ENCODE assay signal across 10 mouse cellular contexts in the genomic region with DNA sequence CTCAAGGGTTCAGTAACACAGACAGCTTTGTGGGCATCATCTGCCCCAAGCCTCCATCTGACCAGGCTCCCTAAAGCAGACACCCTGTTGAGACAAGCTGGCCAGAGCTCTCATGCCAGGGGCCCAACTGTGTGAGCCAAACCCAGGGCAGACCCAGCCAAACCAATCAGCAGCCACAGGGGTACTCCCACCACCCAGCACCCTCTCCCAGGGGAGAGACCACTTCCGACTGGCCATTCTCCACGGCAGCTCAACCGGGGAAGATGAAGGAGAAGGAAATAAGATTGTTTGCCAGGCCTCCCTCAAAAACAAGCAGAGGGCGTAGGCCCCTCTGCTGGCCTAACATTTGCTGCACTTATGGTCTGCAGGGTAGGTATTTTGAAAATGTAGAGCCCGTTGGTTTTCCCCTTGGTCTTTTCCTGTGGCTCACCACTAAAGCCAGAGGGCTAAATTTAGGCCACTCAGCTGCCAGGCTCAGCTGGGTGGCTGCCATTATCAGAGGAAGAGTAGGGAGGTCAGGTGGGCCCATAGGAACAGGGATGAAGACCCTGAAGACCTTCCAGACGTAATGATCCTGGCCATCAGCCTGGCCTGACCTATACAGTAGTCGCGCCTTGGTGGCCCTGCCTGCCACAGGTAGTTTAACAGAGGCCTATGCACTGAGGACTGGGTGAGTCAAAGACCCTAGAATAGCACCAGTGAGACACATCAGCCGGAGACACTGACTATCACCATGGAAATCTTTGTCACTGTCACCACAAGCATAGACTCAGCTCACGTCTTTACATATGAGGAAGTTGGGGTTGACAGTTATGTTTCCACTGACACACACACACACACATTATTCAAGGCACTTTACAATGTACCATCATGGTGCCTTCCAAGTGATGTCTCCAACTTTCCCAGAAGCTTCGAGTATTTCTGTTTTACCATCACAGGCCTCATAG.
DNase-seq lines count a peak whose midpoint lies in the region; ATAC-seq lines count a peak whose summit lies in the region.
"Had no signal": no experiment of that assay in that cellular context is flagged by ENCODE, and none has a peak within 500 bp of the region (broad histone marks: within the 10 kb centered on the region; RNA-seq: fewer than 3 reads in every experiment).

No protein-coding gene starts in this region.

- H3K4me3 ChIP-seq in embryonic facial prominence, embryonic 14.5 days (ENCODE audit: low read depth, low read length), result no peak overlapping the region
- H3K4me3 ChIP-seq in embryonic facial prominence, embryonic 10.5 days, result no peak overlapping the region
- no peak overlapping the region for H3K4me3 ChIP-seq in neural tube, embryonic 13.5 days

- H3K4me2 ChIP-seq in embryonic facial prominence, embryonic 14.5 days (ENCODE audit: low read depth, low read length), result no peak overlapping the region
- no peak overlapping the region for H3K4me2 ChIP-seq in neural tube, embryonic 13.5 days

- no peaks in the 10 kb centered on the region for H3K9me3 ChIP-seq in embryonic facial prominence, embryonic 14.5 days (ENCODE audit: control insufficient read depth, low read length)
- H3K9me3 ChIP-seq in embryonic facial prominence, embryonic 10.5 days, result no peaks in the 10 kb centered on the region
- H3K9me3 ChIP-seq in neural tube, embryonic 13.5 days, result no peaks in the 10 kb centered on the region

- intact Hi-C loops in left cerebral cortex, postnatal 25 days (cut with DNase I), result no loop called here

- no peaks in the 10 kb centered on the region for H3K36me3 ChIP-seq in embryonic facial prominence, embryonic 14.5 days (ENCODE audit: control insufficient read depth, insufficient read depth, low read length)
- H3K36me3 ChIP-seq in embryonic facial prominence, embryonic 10.5 days (replicated peaks), result no peaks in the 10 kb centered on the region
- no peaks in the 10 kb centered on the region for H3K36me3 ChIP-seq in neural tube, embryonic 13.5 days

- DNase-seq in embryonic facial prominence, embryonic 14.5 days (ENCODE audit: low spot score), result peak; percentile 45
- DNase-seq in embryonic facial prominence, embryonic 10.5 days (ENCODE audit: low spot score), result no peak
- no peak for DNase-seq in neural tube, embryonic 10.5 days (ENCODE audit: extremely low spot score, low spot score)
- DNase-seq in cerebellum, postnatal 14 days, result peak; percentile 49 to 72
- peak; percentile 76 to 85 for DNase-seq in natural killer cell, adult 2 months (ENCODE audit: low spot score in 2 of 2)
- no peak for DNase-seq in left cerebral cortex, postnatal 25 days (ENCODE audit: low spot score in 2 of 2)
- no peak for DNase-seq in left cerebral cortex, adult 9 months (ENCODE audit: low spot score in 2 of 2)
- DNase-seq: adrenal gland, postnatal 14 days had no signal

- ATAC-seq in embryonic facial prominence, embryonic 14.5 days (ENCODE audit: low read depth), result no peak
- no peak for ATAC-seq in neural tube, embryonic 13.5 days (ENCODE audit: low read depth)
- ATAC-seq: intestine, embryonic 16.5 days had no signal

- 77% methylated on average over 11 of the region's 11 CpGs for WGBS in embryonic facial prominence, embryonic 14.5 days
- 88% methylated on average over 11 of the region's 11 CpGs for WGBS in embryonic facial prominence, embryonic 10.5 days
- WGBS in neural tube, embryonic 13.5 days, result 78% methylated on average over 11 of the region's 11 CpGs

- no peak overlapping the region for H3K27ac ChIP-seq in embryonic facial prominence, embryonic 14.5 days (replicated peaks; ENCODE audit: low read depth, low read length)
- no peak overlapping the region for H3K27ac ChIP-seq in embryonic facial prominence, embryonic 10.5 days (replicated peaks)
- peak overlapping the region; percentile 20; the same call in 1 of the 2 replicates for H3K27ac ChIP-seq in neural tube, embryonic 13.5 days (replicated peaks)

- H3K27me3 ChIP-seq in embryonic facial prominence, embryonic 14.5 days (replicated peaks; ENCODE audit: control insufficient read depth, insufficient read depth, low read length), result no peaks in the 10 kb centered on the region
- H3K27me3 ChIP-seq in embryonic facial prominence, embryonic 10.5 days (replicated peaks; ENCODE audit: low read depth, poor library complexity, severe bottlenecking), result no peaks in the 10 kb centered on the region
- H3K27me3 ChIP-seq in neural tube, embryonic 13.5 days, result no peaks in the 10 kb centered on the region

- peaks cover 19% of the 10 kb centered on the region for H3K4me1 ChIP-seq in embryonic facial prominence, embryonic 14.5 days (ENCODE audit: control insufficient read depth, insufficient read depth, low read length)
- H3K4me1 ChIP-seq in embryonic facial prominence, embryonic 10.5 days, result peaks cover 20% of the 10 kb centered on the region
- H3K4me1 ChIP-seq in neural tube, embryonic 13.5 days (replicated peaks), result peaks cover 59% of the 10 kb centered on the region

- H3K9ac ChIP-seq in embryonic facial prominence, embryonic 14.5 days (ENCODE audit: low read depth, low read length), result no peak overlapping the region
- H3K9ac ChIP-seq in neural tube, embryonic 13.5 days, result no peak overlapping the region

Comparison
In these comparisons a context has a peak if more than half of its experiments do, and no peak if none do; other contexts are left out.
1. DNase-seq: peak in embryonic facial prominence, embryonic 14.5 days (single experiment), cerebellum, postnatal 14 days (2 of 2) and natural killer cell, adult 2 months (2 of 2); none in embryonic facial prominence, embryonic 10.5 days (single experiment), neural tube, embryonic 10.5 days (single experiment), left cerebral cortex, postnatal 25 days (0 of 2) and left cerebral cortex, adult 9 months (0 of 2).